Mouse (Mus musculus): ENCODE data around the gene Gm49353. TPM values are rescaled to one million over a fixed set of nuclear protein-coding genes. Genes with fewer than 3 reads are reported as not detected.
A peak's percentile ranks its signal among the peaks of the same experiment; 100 is the strongest.

Gene Gm49353
- total RNA-seq (2014; rRNA removed) (2.2 and 11.2 TPM in 2 replicates), polyA plus RNA-seq (2015; fragmentation: Nextera tagmentation; extraction: Ambion mirVana) (10.5 and 11.5 TPM in 2 replicates)

GRCm38 (mm10) chr10:29198642-29199041 is at the start of gene Gm49353:
Gm49353 (plus strand) TSS chr10:29198954.
- H3K27me3 ChIP-seq (ENCODE audit: insufficient read depth, low read length), result no peaks in the 10 kb centered on the region
- DNase-seq (ENCODE audit: low spot score) (no peak), ATAC-seq (no peak)
- no peaks in the 10 kb centered on the region for H3K9me3 ChIP-seq (ENCODE audit: low read length)
- H3K27ac ChIP-seq, result no peak within 1 kb of the TSS
- no peaks in the 10 kb centered on the region for H3K4me1 ChIP-seq (ENCODE audit: insufficient read depth, low read length)
- H3K4me3 ChIP-seq (ENCODE audit: low read length), result no peak within 1 kb of the TSS
- H3K4me2 ChIP-seq (ENCODE audit: low read depth, low read length), result no peak within 1 kb of the TSS
- 88% methylated on average over 7 of the region's 7 CpGs for whole genome bisulfite sequencing
- H3K36me3 ChIP-seq (ENCODE audit: insufficient read depth, low read length), result peaks cover 30% of the 10 kb centered on the region
- H3K9ac ChIP-seq (replicated peaks; ENCODE audit: low read length), result no peak within 1 kb of the TSS
- no peak for TF ChIP-seq CTCF (IDR thresholded peaks at IDR 0.05; ENCODE audit: low read depth)

- ATAC-seq (no peak), DNase-seq (ENCODE audit: low spot score) (no peak)
- no peak overlapping the region for H3K27ac ChIP-seq
- peaks cover 17% of the 10 kb centered on the region; the same call in 1 of the 2 replicates for H3K36me3 ChIP-seq (ENCODE audit: insufficient read depth, low read length)
- no peak overlapping the region for H3K4me2 ChIP-seq (ENCODE audit: low read depth, low read length)
- H3K4me1 ChIP-seq (ENCODE audit: insufficient read depth, low read length), result no peaks in the 10 kb centered on the region
- H3K9me3 ChIP-seq (ENCODE audit: low read length), result no peaks in the 10 kb centered on the region
- no peaks in the 10 kb centered on the region for H3K27me3 ChIP-seq (ENCODE audit: insufficient read depth, low read length)
- no peak overlapping the region for H3K4me3 ChIP-seq (ENCODE audit: low read length)
- H3K9ac ChIP-seq (replicated peaks; ENCODE audit: low read length), result no peak overlapping the region
- 72% methylated on average over 3 of the region's 3 CpGs for WGBS
- no peak for TF ChIP-seq CTCF (IDR thresholded peaks at IDR 0.05; ENCODE audit: low read depth)
These were observed 43.5 kb upstream of the Gm49353 start for GRCm38 (mm10) chr10:29155304-29155703.

GRCm38 (mm10) chr10:29161664-29162063 is 37.1 kb upstream of the Gm49353 start:
- H3K4me2 ChIP-seq (ENCODE audit: low read depth, low read length), result no peak overlapping the region
- 78% methylated on average over 2 of the region's 2 CpGs for WGBS
- H3K4me3 ChIP-seq (ENCODE audit: low read length), result no peak overlapping the region
- DNase-seq (ENCODE audit: low spot score), result no peak
- no peaks in the 10 kb centered on the region for H3K4me1 ChIP-seq (ENCODE audit: insufficient read depth, low read length)
- no peaks in the 10 kb centered on the region for H3K27me3 ChIP-seq (ENCODE audit: insufficient read depth, low read length)
- ATAC-seq, result no peak
- no peaks in the 10 kb centered on the region for H3K9me3 ChIP-seq (ENCODE audit: low read length)
- no peak for TF ChIP-seq CTCF (IDR thresholded peaks at IDR 0.05; ENCODE audit: low read depth)
- no peaks in the 10 kb centered on the region; the same call in 1 of the 2 replicates for H3K36me3 ChIP-seq (ENCODE audit: insufficient read depth, low read length)
- H3K27ac ChIP-seq, result no peak overlapping the region
- H3K9ac ChIP-seq (replicated peaks; ENCODE audit: low read length), result no peak overlapping the region

- Histone ChIP-seq H3K27ac (no peak overlapping the region), H3K9ac (replicated peaks; ENCODE audit: low read length) (no peak overlapping the region), H3K9me3 (ENCODE audit: low read length) (0 out of 2 replicates have a peak, but pooled peaks cover 3% of the 10 kb centered on the region), H3K4me1 (ENCODE audit: insufficient read depth, low read length) (no peaks in the 10 kb centered on the region), H3K4me3 (ENCODE audit: low read length) (no peak overlapping the region), H3K36me3 (ENCODE audit: insufficient read depth, low read length) (no peaks in the 10 kb centered on the region), H3K4me2 (ENCODE audit: low read depth, low read length) (no peak overlapping the region), H3K27me3 (ENCODE audit: insufficient read depth, low read length) (no peaks in the 10 kb centered on the region)
- no peak for TF ChIP-seq CTCF (IDR thresholded peaks at IDR 0.05; ENCODE audit: low read depth)
- DNase-seq (ENCODE audit: low spot score), result no peak
- ATAC-seq, result 0 out of 2 replicates have a peak, but pooled peaks have one; percentile 38
- 74% methylated on average over 2 of the region's 2 CpGs for WGBS
These were observed 25.0 kb upstream of the Gm49353 start for GRCm38 (mm10) chr10:29173778-29174177.

- H3K9ac ChIP-seq (replicated peaks; ENCODE audit: low read length), result no peak overlapping the region
- no peak overlapping the region for H3K27ac ChIP-seq
- 0 out of 2 replicates have a peak, but pooled peaks cover 3% of the 10 kb centered on the region for H3K9me3 ChIP-seq (ENCODE audit: low read length)
- WGBS, result 80% methylated on average over 3 of the region's 3 CpGs
- no peak for ATAC-seq
- no peak overlapping the region for H3K4me2 ChIP-seq (ENCODE audit: low read depth, low read length)
- no peaks in the 10 kb centered on the region for H3K4me1 ChIP-seq (ENCODE audit: insufficient read depth, low read length)
- H3K4me3 ChIP-seq (ENCODE audit: low read length), result no peak overlapping the region
- DNase-seq (ENCODE audit: low spot score), result no peak
- H3K36me3 ChIP-seq (ENCODE audit: insufficient read depth, low read length), result no peaks in the 10 kb centered on the region
- no peak for TF ChIP-seq CTCF (IDR thresholded peaks at IDR 0.05; ENCODE audit: low read depth)
- no peaks in the 10 kb centered on the region for H3K27me3 ChIP-seq (ENCODE audit: insufficient read depth, low read length)
These were observed 23.1 kb upstream of the Gm49353 start for GRCm38 (mm10) chr10:29175656-29176055.

- H3K9me3 ChIP-seq (ENCODE audit: low read length), result 0 out of 2 replicates have a peak, but pooled peaks cover 2% of the 10 kb centered on the region
- TF ChIP-seq CTCF (IDR thresholded peaks at IDR 0.05; ENCODE audit: low read depth), result no peak
- H3K27ac ChIP-seq, result no peak overlapping the region
- no peak overlapping the region for H3K4me3 ChIP-seq (ENCODE audit: low read length)
- H3K36me3 ChIP-seq (ENCODE audit: insufficient read depth, low read length), result peaks cover 6% of the 10 kb centered on the region; the same call in 1 of the 2 replicates
- no peak overlapping the region for H3K9ac ChIP-seq (replicated peaks; ENCODE audit: low read length)
- 53% methylated on average over 4 of the region's 4 CpGs for WGBS
- DNase-seq (ENCODE audit: low spot score) (no peak), ATAC-seq (no peak)
- H3K4me1 ChIP-seq (ENCODE audit: insufficient read depth, low read length), result no peaks in the 10 kb centered on the region
- H3K27me3 ChIP-seq (ENCODE audit: insufficient read depth, low read length), result no peaks in the 10 kb centered on the region
- no peak overlapping the region for H3K4me2 ChIP-seq (ENCODE audit: low read depth, low read length)
These were observed 21.9 kb upstream of the Gm49353 start for GRCm38 (mm10) chr10:29176881-29177280.

GRCm38 (mm10) chr10:29178003-29178402 is 20.8 kb upstream of the Gm49353 start:
- Histone ChIP-seq H3K27ac (no peak overlapping the region), H3K36me3 (ENCODE audit: insufficient read depth, low read length) (peaks cover 9% of the 10 kb centered on the region; the same call in 1 of the 2 replicates), H3K4me3 (ENCODE audit: low read length) (no peak overlapping the region), H3K4me1 (ENCODE audit: insufficient read depth, low read length) (no peaks in the 10 kb centered on the region), H3K4me2 (ENCODE audit: low read depth, low read length) (no peak overlapping the region), H3K27me3 (ENCODE audit: insufficient read depth, low read length) (no peaks in the 10 kb centered on the region), H3K9ac (replicated peaks; ENCODE audit: low read length) (no peak overlapping the region), H3K9me3 (ENCODE audit: low read length) (no peaks in the 10 kb centered on the region)
- DNase-seq (ENCODE audit: low spot score), result no peak
- 47% methylated on average over 2 of the region's 2 CpGs for WGBS
- ATAC-seq, result no peak
- TF ChIP-seq CTCF (IDR thresholded peaks at IDR 0.05; ENCODE audit: low read depth), result no peak
